Mouse (Mus musculus): ENCODE data around the gene Vmn2r116. TPM values are rescaled to one million over a fixed set of nuclear protein-coding genes. Genes with fewer than 3 reads are reported as not detected.

Gene Vmn2r116
- not detected for polyA plus RNA-seq (2014; fragmentation: Illumina TruSeq; extraction: RNeasy Lipid Tissue Mini Kit (QIAGEN cat#74804); ENCODE audit: low read depth, low replicate concordance)

DNA sequence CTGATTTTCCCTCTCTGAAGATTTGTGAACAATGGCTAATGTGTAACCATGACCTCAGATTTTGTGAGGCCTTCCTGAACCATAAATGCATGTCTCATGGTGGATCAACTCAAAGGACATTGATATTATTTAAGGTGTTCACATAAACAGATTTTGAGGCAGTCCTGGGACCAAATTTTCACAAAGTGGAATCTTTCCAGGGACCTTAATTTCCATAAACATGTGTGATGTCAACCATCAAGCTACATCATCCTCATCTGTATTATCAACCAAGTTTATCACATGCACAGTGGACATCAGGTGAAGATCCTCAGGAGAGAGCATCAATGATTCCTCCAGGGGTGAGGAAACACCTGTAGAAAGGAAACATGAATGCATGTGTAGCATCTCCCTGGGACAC, at the start of gene Vmn2r116:
Gene Vmn2r116 (plus strand): TSS at position 301 of the 400 bp plus-strand sequence.

DNA sequence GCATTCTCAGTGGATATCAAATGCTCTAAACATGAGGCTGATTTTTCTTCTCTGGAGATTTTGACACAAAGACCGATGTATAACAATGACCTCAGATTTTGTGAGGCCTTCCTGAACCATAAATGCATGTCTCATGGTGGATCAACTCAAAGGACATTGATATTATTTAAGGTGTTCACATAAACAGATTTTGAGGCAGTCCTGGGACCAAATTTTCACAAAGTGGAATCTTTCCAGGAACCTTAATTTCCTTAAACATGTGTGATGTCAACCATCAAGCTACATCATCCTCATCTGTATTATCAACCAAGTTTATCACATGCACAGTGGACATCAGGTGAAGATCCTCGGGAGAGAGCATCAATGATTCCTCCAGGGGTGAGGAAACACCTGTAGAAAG, 41.0 kb upstream of the Vmn2r116 start, which contains the start of gene Vmn2r115:
Gene Vmn2r115 (plus strand): TSS at position 301 of the 400 bp plus-strand sequence.

Other genes starting within 250 kb of the Vmn2r116 start
- 7.4 TPM for gene Zfp40, start 191.4 kb upstream of the Vmn2r116 start, polyA plus RNA-seq (2014; fragmentation: Illumina TruSeq; extraction: RNeasy Lipid Tissue Mini Kit (QIAGEN cat#74804); ENCODE audit: low read depth, low replicate concordance)
- not detected for gene Vmn2r114, start 72.1 kb upstream of the Vmn2r116 start, polyA plus RNA-seq (2014; fragmentation: Illumina TruSeq; extraction: RNeasy Lipid Tissue Mini Kit (QIAGEN cat#74804); ENCODE audit: low read depth, low replicate concordance)
- not detected for gene Vmn2r115, start 40.9 kb upstream of the Vmn2r116 start, polyA plus RNA-seq (2014; fragmentation: Illumina TruSeq; extraction: RNeasy Lipid Tissue Mini Kit (QIAGEN cat#74804); ENCODE audit: low read depth, low replicate concordance)
- gene Vmn2r117, start 95.1 kb downstream of the Vmn2r116 start, polyA plus RNA-seq (2014; fragmentation: Illumina TruSeq; extraction: RNeasy Lipid Tissue Mini Kit (QIAGEN cat#74804); ENCODE audit: low read depth, low replicate concordance), result not detected
- 0.45 TPM for gene Zfp213, start 179.6 kb downstream of the Vmn2r116 start, polyA plus RNA-seq (2014; fragmentation: Illumina TruSeq; extraction: RNeasy Lipid Tissue Mini Kit (QIAGEN cat#74804); ENCODE audit: low read depth, low replicate concordance)
- gene Zfp13, start 214.9 kb downstream of the Vmn2r116 start, polyA plus RNA-seq (2014; fragmentation: Illumina TruSeq; extraction: RNeasy Lipid Tissue Mini Kit (QIAGEN cat#74804); ENCODE audit: low read depth, low replicate concordance), result not detected
- not detected for gene Zscan10, start 216.3 kb downstream of the Vmn2r116 start, polyA plus RNA-seq (2014; fragmentation: Illumina TruSeq; extraction: RNeasy Lipid Tissue Mini Kit (QIAGEN cat#74804); ENCODE audit: low read depth, low replicate concordance)

Data from liver, adult 10 weeks (tissue).